Mouse (Mus musculus) lung, adult 2 months (tissue): ENCODE results near the gene Trappc6a. TPM values are rescaled to one million over a fixed set of nuclear protein-coding genes. Genes with fewer than 3 reads are reported as not detected.

ENCODE experiments used
- DNase-seq: peaks from one replicate; pipeline ENCODE4 v3.0.0; 2022
- H3K4me1 ChIP-seq: fragments of 200-500 bp; 2 replicates; pipeline ENCODE4 v1.6.1; 2011; ENCODE audit warnings: low read length; ENCODE audit not compliant: control insufficient read depth, insufficient read depth
- H3K4me3 ChIP-seq: fragments of 200-500 bp; replicated peaks from 2 replicates; pipeline ENCODE3; 2011; ENCODE audit warnings: low read depth, mild to moderate bottlenecking, control low read depth, low read length; ENCODE audit errors: extremely low read depth
- CTCF ChIP-seq: fragments of 200-500 bp; IDR thresholded peaks from 2 replicates; pipeline ENCODE4 v1.5.1; 2011; ENCODE audit warnings: mild to moderate bottlenecking, low read length, control low read depth; ENCODE audit not compliant: insufficient read depth
- POLR2A ChIP-seq: fragments of 200-500 bp; IDR thresholded peaks from 2 replicates; pipeline ENCODE4 v1.6.1; 2011; ENCODE audit warnings: low read depth, mild to moderate bottlenecking, control low read depth, low read length, borderline replicate concordance; ENCODE audit errors: extremely low read depth
- WGBS: fragments of 180-500 bp; shearing (Covaris S2); methylation state at CpG from one replicate; pipeline ENCODE4 v1.1.7; 2018; 5-methylcytosine and 5-hydroxymethylcytosine counted together
- polyA plus RNA-seq: library from polyadenylated mRNA; depleted of rRNA; stranded (reverse); fragments of >200 nt; gene quantifications from 2 replicates; pipeline ENCODE4 v1.2.3, GENCODE M21; 2012

Gene Trappc6a
- polyA plus RNA-seq, 1 experiment: 63.1 TPM

DNA sequence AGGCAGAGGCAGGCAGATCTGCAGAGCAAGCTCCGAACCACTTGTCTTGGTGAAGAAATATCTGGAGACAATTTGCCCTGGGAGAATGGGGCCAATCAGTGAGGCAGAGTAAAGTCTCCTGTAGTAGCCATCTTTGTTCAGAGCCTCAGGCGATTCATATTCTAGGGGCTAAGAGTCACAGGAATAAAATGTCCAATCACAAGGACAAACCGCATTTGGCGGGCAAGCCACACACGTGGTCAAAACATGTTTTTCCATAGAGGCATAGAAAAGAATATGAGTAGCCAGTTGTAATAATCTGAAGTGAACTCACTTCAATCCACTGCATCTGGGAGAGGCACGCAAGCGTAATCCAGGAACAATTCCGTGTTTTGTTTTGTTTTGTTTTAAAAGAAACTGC lies 24.9 kb upstream of the Trappc6a start:
- TF ChIP-seq CTCF (no peak), POLR2A (no peak)
- Histone ChIP-seq H3K4me3 (no peak overlapping the region), H3K4me1 (no peaks in the 10 kb centered on the region)
- no peak for DNase-seq
- WGBS: 88% methylated on average over 8 of the region's 8 CpGs

DNA sequence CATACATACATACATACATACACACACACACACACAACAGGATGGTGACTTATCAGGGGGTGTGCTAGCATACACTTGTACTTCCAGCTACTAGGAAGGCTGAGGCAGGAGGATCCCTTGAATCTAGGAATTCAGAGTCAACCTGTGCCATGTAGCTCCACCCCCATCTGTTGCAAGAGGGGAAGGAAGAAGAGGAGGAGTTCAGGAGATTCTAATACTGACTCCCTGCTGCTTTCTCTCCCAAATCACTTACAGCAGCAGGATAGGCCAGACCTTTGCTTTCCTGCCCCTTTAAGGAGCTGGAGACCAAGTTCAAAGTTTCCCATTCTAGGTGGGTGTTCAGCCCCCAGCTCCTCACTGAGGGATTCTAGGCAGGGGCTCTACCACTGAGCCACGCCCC lies 22.7 kb upstream of the Trappc6a start:
- Histone ChIP-seq H3K4me1 (no peaks in the 10 kb centered on the region), H3K4me3 (no peak overlapping the region)
- WGBS: 100% methylated on average over 1 of the region's 1 CpGs
- DNase-seq: no peak
- TF ChIP-seq CTCF (no peak), POLR2A (no peak)

GRCm38 (mm10) chr7:19486549-19486948 lies 21.6 kb upstream of the Trappc6a start:
- 88% methylated on average over 7 of the region's 7 CpGs for WGBS
- TF ChIP-seq POLR2A: no peak
- no peak for DNase-seq
- H3K4me3 ChIP-seq: no peak overlapping the region
- H3K4me1 ChIP-seq: peaks cover 1% of the 10 kb centered on the region; the same call in 1 of the 2 replicates

DNA sequence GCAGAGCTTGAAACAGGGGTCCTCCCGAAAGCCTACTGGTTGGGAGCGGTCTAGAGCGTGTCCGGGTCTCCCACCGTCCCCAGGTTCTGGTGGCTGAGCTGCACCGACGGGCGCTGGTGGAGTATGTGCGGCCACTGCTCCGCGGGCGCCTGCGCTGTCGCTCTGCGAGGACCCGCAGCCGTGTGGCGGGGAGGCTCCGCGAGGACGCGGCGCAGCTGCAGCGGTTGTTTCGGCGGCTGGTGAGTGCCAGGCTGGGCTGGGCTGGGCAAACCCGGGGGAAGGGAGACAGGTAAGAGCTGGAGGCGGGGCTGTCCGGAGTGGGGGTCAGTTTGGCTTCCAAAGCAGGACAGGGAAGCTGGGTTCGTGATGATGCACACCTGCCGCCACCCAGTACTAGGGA lies 18.7 kb upstream of the Trappc6a start:
- peaks cover 3% of the 10 kb centered on the region for H3K4me1 ChIP-seq
- 42% methylated on average over 31 of the region's 31 CpGs for WGBS
- TF ChIP-seq CTCF: no peak
- TF ChIP-seq POLR2A: no peak
- no peak overlapping the region for H3K4me3 ChIP-seq
- no peak for DNase-seq

GRCm38 (mm10) chr7:19491731-19492130 lies 16.5 kb upstream of the Trappc6a start:
- 0 out of 2 replicates have a peak, but pooled peaks have one; percentile 16 for TF ChIP-seq CTCF
- TF ChIP-seq POLR2A: peak; percentile 12; the same call in 1 of the 2 replicates
- 1% methylated on average over 26 of the region's 26 CpGs for WGBS
- peak; percentile 46 for DNase-seq
- H3K4me3 ChIP-seq: no peak overlapping the region
- peaks cover 12% of the 10 kb centered on the region for H3K4me1 ChIP-seq

DNA sequence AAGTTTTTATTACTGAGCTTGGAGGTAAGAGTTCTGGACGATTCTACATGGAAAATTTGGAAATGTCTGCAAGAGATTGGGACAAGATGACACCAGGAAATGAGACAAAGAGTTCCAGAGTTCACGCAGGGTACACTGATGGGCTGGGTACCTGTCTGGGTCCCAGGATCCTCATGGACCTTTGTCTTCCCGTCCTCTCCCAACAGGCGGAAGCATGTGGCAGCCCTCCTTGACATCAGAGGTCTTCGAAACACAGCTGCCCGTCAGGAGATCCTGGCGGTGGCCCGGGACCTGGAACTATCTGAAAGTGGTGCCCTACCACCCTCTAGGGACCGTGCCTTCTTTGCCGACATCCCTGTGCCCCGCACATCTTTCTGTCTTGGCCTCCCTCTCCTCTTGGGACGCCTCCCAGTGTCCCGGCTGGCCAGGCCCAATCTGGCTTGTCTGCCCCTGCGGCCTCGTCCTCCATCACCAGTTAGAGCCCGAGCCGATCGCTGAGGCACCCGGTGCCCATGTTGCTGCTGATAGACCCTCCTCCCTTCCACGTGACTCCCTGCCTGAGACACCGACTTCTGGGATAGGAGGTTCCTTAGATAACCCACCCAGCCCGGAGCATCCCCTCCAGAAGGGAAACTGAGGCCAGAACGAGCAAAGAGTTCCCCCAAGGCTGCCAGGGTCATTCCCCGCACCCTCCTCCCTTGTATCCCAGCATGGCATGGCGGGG lies 13.3 kb upstream of the Trappc6a start:
- TF ChIP-seq CTCF: no peak
- no peak for TF ChIP-seq POLR2A
- Histone ChIP-seq H3K4me1 (peaks cover 12% of the 10 kb centered on the region), H3K4me3 (no peak overlapping the region)
- 77% methylated on average over 25 of the region's 25 CpGs for WGBS
- DNase-seq: no peak

DNA sequence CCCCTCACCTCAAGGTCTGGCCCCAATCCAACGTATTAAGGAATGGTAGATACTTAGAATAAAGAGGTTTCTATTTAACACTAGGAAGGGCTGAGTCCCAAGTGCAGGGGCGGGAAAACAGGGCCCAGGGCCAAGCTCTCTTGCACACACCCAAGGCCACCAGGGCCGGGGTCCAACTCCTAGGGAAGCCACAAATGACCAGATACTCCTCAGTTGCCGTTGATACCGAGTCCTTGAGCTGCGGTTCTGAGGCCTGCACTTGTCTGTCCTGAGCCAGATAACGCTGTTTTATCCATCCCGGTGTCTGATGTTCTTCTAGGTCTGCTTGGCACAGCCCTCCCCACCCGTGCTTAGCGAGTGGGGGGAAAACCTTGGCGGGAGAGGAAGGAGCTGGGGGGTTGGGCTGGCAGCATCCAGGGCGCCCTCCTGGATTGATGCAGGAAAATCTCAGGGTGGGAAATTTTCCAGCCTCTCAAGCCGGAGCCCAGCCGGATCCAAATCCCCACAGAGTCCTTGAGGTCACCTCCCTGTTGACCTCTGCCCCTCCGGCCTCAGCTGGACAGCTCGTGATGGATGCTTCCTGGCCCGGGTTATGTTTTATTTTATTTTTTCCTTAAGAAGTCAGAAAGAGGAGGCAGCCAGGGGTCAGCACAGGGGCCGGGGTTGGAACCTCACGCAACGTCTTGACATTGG lies 12.5 kb upstream of the Trappc6a start:
- 30% methylated on average over 20 of the region's 20 CpGs for WGBS
- H3K4me3 ChIP-seq: no peak overlapping the region
- peaks cover 12% of the 10 kb centered on the region for H3K4me1 ChIP-seq
- TF ChIP-seq POLR2A (no peak), CTCF (no peak)
- DNase-seq: no peak

GRCm38 (mm10) chr7:19496214-19496555 lies 12.0 kb upstream of the Trappc6a start:
- H3K4me1 ChIP-seq: peaks cover 12% of the 10 kb centered on the region
- TF ChIP-seq CTCF: no peak
- TF ChIP-seq POLR2A: no peak
- H3K4me3 ChIP-seq: no peak overlapping the region
- no peak for DNase-seq
- WGBS: 60% methylated on average over 5 of the region's 5 CpGs

GRCm38 (mm10) chr7:19498326-19498725 lies 9.9 kb upstream of the Trappc6a start:
- TF ChIP-seq CTCF (no peak), POLR2A (no peak)
- peaks cover 9% of the 10 kb centered on the region for H3K4me1 ChIP-seq
- WGBS: 47% methylated on average over 4 of the region's 4 CpGs
- no peak for DNase-seq
- H3K4me3 ChIP-seq: no peak overlapping the region
